Mouse (Mus musculus) left cerebral cortex, adult 11 months (tissue): ENCODE measurements at regions not wholly inside any gene's neighbourhood (a gene's known extent, or its start where the extent isn't known, plus 50 kb on each side); places are given as distances from the start of the nearest gene placed in this dataset.
"Not testable (repeated sequence)": the region's sequence is repeated elsewhere in the genome, so short reads cannot be mapped to it uniquely, and the experiment has no call there.

Experiments
- DNase-seq: peaks from one replicate; pipeline ENCODE4 v3.0.0; 2022; ENCODE audit warnings: low spot score

- not testable (repeated sequence) for DNase-seq
Observed at GRCm38 (mm10) chr12:80055894-80056293, 56.9 kb downstream of the Zfp36l1 start.

- DNase-seq: no peak
Observed at GRCm38 (mm10) chr12:80055394-80055793, 57.4 kb downstream of the Zfp36l1 start.

DNA sequence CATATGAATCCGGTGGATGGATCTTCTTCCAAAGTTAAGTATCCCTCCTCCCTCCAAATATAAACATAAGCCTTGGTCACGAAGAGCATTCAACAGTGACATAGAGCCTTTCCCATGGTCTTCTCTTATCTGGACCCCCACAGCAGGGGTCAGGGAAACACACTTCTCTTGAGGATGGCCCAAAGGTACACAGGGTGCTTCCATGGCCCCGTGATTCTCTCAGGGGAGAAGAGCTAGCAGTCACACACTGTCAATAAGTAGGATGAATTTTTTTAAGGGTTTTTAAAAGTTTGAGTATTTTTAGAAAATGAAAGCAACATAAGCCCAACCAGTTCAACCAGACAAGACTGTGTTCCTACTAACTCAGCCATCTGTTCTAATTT, 58.2 kb downstream of the Zfp36l1 start:
- DNase-seq: no peak

GRCm38 (mm10) chr12:80053902-80054654, 58.7 kb downstream of the Zfp36l1 start:
- DNase-seq: no peak

GRCm38 (mm10) chr12:80048215-80048979, 64.4 kb downstream of the Zfp36l1 start:
- no peak for DNase-seq

DNA sequence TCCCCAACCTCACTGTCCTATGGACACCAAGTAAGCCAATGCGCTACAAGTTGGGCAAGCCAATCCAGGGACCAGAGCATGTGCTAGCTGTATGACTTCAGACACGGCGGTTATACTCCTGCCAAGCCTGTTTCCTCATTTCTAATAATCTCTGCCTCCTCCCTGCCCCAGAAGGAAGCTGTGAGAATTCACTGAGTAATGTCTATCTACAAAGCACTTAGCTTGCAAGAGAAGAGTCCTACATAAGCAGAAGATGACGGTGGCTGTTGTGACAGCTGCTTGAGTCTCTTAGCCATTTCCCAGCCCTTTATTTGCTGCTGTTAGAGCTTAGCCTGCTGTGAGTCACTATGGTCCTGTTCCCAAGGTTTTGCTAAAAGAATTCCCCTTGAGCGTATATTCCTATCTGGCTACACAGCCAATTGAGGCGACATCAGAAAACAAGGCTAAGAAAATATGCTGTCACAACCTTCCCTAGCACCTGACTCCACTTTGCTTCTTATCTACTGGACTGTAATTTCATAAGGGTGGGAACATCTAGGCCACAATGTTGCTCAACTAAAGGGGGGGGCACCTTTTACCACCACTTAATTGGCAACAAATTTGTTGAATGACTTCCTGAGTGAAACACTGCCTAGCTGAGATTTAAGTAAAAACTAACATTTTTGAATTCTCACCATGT, 66.0 kb downstream of the Zfp36l1 start:
- DNase-seq: no peak

- no peak for DNase-seq
Observed at GRCm38 (mm10) chr12:80041510-80042324, 71.1 kb downstream of the Zfp36l1 start.

DNA sequence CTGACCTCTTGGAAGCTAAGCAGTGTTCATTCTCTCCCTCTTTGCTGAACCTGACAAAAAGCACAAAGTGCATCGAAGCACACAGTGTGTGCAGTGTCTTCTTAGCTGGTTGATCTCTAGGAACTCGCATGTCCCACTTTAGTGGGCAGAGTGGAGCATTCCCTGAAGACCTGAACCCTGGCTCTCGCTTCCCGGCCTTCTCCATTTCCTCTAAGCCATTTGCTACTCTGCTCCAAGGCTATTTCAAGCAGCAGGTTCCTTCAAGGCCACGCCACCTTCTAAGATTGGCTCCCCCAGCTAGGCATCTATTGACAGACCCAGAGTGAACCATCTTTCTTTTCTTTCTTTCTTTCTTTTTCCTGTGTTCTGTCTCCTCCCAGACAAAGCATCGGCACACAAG, 71.8 kb downstream of the Zfp36l1 start:
- DNase-seq: no peak

- no peak for DNase-seq
Observed at GRCm38 (mm10) chr12:80040233-80040632, 72.6 kb downstream of the Zfp36l1 start.

- no peak for DNase-seq
Observed at GRCm38 (mm10) chr12:80039150-80039549, 73.7 kb downstream of the Zfp36l1 start.

- no peak for DNase-seq
Observed at GRCm38 (mm10) chr12:80035500-80036271, 77.1 kb downstream of the Zfp36l1 start.

DNA sequence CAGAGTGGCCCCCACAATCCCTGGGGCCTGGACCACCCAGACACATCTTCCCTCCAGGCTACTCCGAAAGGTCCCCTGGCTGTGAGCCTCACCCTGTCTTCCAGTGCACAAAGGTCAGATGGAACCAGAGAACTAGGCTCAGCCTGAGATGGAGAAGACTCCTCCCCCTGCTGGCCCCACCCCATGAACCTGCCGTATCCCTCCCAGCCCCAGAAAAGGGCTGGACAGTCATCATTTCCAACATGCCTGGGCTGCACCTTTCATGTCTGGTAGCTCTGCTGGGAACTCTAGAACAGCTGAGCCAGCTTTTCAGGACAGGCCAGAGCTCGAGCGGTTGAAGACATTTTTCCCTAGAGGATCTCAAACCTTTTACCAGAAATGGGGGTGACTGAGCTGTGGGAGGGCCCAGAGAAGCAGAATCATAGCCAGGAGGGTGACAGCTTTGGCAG, 77.8 kb downstream of the Zfp36l1 start:
- no peak for DNase-seq

GRCm38 (mm10) chr12:80034100-80034499, 78.7 kb downstream of the Zfp36l1 start:
- no peak for DNase-seq

DNA sequence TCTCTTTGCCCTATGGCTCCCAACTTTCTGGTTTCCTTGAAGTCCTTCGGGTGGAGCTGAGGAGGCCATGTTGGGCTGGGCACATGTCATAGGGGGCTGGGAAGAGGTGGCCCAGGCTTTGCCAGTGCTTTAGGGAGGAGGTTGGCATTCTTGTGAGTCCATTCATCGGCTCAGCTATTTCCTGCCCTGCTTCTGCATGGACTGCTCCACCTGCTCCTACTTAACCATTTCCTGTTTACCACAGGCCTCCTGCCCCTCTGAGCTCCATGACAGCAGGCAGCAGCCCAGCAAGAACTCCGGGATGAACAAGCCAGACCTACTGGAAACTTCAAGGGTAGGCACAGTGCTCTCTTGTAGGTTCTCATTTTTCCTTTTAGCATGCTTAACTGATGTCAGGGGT, 80.3 kb downstream of the Zfp36l1 start:
- no peak for DNase-seq

GRCm38 (mm10) chr12:80028301-80028700, 84.5 kb downstream of the Zfp36l1 start:
- no peak for DNase-seq

DNA sequence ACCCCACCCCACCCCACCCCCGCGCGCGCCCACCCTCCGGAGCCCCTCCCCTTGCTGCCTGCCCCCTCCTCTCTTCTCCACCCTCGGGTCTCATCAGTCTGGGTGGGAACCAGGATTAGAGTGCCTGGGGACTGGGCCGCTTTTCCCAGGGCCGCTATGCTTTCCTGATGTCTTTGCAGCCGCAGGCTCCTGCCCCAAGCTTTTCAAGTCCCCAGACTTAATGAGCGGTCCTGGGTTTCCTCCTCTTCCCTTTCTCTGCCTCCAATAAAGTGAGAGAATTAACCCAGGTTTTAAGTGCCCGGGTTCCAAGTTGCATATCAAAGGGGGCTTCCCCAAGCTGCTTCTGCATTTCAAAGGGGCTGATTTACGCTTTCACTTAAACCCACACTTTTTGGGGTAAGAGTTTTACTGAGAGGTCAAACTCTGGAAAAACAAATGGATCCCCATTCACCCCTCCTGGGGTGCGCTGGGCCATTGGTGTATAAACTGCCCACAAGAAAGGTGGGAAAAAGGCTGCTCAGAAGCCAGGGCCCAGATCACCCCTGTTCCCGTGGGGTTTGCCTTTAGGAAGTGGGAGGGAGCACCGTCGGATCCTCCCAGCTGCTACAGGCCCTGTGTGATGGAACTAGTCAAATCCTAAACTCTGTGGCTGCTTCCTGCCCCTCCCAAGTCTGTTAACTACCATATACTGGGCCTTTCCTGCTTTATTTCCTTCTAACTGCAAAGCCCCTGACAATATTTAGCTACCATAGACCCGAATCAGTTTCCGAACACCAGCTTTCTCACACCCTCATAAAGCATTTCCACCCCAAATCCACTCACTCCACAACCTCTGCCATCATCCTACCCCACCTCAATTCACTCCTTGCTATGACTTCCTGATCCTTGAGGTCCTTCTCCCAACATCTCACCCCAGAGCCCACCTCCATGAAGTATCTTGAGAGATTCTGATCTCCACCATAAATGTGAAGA, 89.4 kb downstream of the Zfp36l1 start:
- no peak for DNase-seq

GRCm38 (mm10) chr12:80022181-80023106, 90.4 kb downstream of the Zfp36l1 start:
- no peak for DNase-seq

GRCm38 (mm10) chr12:80021030-80021473, 91.8 kb downstream of the Zfp36l1 start:
- no peak for DNase-seq

- DNase-seq: no peak
Observed at GRCm38 (mm10) chr12:80018086-80018485, 94.7 kb downstream of the Zfp36l1 start.
